Mouse (Mus musculus): ENCODE measurements around the gene Oaz1. TPM values are rescaled to one million over a fixed set of nuclear protein-coding genes. Genes with fewer than 3 reads are reported as not detected.
"Not testable (repeated sequence)": the region's sequence is repeated elsewhere in the genome, so short reads cannot be mapped to it uniquely, and the experiment has no call there.

Gene Oaz1
- total RNA-seq, 1 experiment from 2014 or later, result 288 TPM

GRCm38 (mm10) chr10:80819406-80819805, 7.0 kb upstream of the Oaz1 start:
- ATAC-seq (replicated peaks; ENCODE audit: low read depth, poor library complexity, severe bottlenecking), result no peak

GRCm38 (mm10) chr10:80821991-80822390, 4.5 kb upstream of the Oaz1 start:
- ATAC-seq (replicated peaks; ENCODE audit: low read depth, poor library complexity, severe bottlenecking), result no peak

DNA sequence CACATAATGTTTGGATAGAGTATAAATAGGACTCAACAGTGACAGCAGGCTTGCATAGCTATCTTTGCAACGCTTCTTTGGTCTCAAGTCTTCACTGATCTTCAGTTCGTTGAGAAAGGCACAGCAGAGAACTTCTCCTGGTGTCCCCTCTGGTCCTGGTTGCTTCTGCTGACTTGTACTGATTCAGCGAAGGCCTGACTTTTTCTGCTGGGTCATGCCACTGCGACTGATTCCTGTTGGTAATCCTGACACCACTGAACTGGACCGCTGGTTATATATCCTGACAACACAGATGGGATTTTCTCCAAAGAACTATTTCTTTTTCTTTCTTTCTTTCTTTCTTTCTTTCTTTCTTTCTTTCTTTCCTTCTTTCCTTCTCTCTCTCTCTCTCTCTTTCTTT, 3.9 kb upstream of the Oaz1 start:
- no peak for ATAC-seq (replicated peaks; ENCODE audit: low read depth, poor library complexity, severe bottlenecking)

DNA sequence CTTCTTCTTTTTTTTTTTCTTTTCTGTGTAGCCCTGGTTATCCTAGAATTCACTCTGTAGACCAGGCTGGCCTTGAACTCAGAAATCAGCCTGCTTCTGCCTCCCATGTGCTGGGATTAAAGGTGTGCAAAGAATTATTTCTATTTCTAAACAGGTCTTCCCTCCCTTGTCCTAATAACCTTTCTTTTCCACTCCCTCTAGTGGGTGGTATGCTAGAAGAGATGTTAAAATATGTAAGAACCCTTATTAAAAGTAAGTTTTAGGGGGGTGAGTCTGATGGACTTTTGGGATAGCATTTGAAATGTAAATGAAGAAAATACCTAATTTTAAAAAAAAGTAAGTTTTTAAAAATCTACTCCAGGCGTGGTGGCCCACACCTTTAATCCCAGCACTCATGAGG, 3.1 kb upstream of the Oaz1 start:
- no peak for ATAC-seq (replicated peaks; ENCODE audit: low read depth, poor library complexity, severe bottlenecking)

DNA sequence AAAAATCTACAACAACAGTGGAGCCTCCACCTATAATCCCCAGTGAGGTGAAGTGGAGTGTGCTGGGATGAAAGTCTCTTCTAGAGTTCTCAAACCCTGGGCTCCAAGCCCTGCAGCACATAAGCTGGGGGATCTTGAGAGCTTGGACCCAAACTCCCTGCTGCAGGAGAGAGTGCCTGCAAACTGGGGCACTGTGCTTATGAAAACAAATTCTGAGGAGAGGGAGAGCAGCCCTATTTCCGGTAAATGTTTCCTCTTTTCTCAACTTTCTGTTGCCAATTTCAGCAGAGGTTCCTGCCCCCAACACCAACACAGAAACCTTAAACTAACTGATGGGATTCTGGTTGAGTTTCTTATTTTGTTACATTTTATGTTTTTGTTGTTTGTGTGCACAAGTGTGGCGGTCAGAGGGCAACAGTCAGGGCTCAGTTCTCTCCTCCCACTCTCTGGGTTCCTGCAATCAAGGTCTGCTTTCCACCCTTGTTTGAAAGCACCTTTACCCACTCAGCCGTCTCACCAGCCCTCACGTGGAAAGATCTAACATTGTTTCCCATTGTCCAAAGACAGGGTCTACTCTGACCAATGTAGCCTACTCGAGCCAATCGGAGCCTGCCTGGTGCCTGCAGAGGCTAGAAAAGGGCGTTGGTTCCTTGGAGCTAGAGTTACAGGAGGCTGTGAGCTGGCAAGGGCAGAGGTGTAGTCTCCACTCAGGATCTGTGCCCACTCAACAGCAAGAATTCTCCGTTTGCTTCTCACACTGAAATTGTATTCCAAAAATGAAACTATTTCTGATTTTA, 2.4 kb upstream of the Oaz1 start:
- ATAC-seq (replicated peaks; ENCODE audit: low read depth, poor library complexity, severe bottlenecking), result no peak

DNA sequence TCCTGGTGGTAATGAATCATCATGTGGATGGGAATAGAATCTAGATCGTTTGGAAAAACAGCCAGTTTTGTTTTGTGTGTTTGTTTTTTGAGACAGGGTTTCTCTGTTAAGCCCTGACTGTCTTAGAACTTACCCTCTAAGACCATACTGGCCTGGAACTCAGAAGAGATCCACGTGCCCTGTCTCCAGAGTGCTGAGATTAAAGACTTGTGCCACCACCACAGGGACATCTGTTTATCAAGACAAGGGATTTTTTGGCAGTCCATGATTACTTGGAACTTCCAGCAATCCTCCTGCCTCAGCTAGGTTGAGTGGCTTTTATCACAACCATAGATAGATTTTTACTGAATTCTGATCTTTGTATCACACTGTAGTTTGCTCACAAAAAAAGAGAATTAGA, 1.6 kb upstream of the Oaz1 start:
- ATAC-seq (replicated peaks; ENCODE audit: low read depth, poor library complexity, severe bottlenecking), result no peak

DNA sequence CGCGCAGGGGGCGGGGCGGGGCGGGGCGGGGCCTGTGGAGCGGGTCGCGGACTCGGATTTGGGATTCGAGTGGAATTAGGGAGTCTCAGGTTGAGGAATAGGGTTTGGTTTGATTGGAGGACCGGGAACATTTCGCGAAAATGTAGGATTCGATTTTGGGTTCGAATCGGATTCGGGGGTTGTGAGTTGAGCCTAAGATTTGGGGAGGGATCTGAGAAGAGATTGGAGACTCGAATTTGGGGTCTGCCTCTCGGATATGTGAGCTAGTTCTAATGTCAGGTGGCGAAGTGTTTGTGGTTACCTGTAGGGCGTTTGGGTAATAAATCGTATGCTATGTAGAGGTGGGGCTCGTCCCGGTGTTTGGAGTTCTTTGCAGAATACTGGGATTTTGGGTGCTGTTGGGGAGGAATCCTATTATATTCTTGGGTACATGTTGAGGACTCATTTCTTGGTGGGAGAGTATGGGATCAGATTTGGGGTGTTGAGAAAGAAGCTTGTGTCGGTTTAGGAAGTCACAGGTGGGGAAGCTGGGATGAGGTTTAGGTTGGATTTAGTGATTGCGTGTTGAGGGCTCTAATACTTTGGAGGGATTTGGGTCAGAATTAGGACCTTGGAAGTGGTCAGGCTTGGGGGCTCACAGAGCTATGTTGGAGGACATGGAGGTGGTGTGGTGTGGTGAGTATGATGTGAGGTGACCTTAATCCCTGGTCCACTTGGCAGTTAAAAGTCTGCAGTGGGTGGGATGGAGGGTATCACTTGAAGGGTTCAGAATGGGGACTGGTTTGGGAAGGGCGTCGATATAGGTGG, 810 bp downstream of the Oaz1 start:
- no peak for ATAC-seq (replicated peaks; ENCODE audit: low read depth, poor library complexity, severe bottlenecking)

DNA sequence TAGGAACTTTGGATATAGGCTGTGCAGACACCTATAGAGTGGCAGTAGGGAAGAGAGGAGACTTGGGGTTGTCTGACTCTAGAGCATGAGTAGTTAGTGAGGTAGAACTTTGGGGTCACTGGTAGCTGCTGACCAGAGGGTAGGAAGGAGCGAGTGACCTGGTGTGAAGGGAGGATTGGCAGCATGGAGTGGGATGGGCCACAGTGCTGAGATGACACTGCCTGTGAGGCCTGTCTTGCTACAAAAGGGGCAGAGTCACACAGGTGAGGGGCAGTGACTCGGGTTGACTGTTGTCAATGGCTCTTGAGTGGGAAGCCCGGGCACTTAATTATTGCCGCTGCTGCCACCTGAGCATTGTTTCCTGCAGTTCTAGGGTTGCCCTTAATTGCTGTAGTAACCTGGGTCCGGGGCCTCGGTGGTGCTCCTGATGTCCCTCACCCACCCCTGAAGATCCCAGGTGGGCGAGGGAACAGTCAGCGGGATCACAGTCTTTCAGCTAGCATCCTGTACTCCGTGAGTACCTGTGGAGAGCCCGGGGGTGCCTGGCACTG, 1.5 kb downstream of the Oaz1 start:
- no peak for ATAC-seq (replicated peaks; ENCODE audit: low read depth, poor library complexity, severe bottlenecking)

DNA sequence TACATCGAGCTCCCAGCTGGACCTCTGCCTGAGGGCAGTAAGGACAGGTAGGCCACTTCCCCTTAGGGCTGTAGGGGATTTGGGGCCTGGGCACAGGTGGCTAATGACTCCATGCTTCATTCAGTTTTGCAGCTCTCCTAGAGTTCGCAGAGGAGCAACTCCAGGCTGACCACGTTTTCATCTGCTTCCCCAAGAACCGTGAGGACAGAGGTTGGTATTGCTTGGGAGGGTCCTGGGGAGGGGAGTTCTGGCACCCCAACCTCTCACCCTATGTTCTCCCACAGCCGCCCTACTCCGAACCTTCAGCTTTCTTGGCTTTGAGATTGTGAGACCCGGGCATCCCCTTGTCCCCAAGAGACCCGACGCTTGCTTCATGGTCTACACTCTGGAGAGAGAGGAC, 2.1 kb downstream of the Oaz1 start:
- not testable (repeated sequence) for ATAC-seq (replicated peaks; ENCODE audit: low read depth, poor library complexity, severe bottlenecking)

GRCm38 (mm10) chr10:80829359-80830278, 3.2 kb downstream of the Oaz1 start:
- no peak for ATAC-seq (replicated peaks; ENCODE audit: low read depth, poor library complexity, severe bottlenecking)

DNA sequence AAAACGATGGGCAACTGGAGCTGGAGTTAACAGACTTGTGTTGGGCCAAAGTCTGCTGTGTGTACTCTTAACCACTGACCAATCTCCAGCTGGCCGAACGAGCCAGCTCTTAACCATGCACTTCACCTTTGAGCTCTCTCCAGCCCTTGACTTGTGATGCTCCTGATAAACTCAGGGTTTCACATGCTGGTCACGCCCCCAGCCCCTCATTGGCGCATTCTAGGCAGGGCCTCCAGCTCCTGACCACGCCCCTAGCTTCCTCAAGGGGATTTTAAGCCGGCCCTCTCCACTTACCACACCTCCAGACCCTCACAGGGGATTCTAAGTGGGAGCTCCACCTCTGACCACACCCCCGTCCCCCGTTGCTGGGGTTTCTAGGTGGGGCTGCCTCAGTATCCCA, 4.7 kb downstream of the Oaz1 start:
- peak; percentile 36 for ATAC-seq (replicated peaks; ENCODE audit: low read depth, poor library complexity, severe bottlenecking)

DNA sequence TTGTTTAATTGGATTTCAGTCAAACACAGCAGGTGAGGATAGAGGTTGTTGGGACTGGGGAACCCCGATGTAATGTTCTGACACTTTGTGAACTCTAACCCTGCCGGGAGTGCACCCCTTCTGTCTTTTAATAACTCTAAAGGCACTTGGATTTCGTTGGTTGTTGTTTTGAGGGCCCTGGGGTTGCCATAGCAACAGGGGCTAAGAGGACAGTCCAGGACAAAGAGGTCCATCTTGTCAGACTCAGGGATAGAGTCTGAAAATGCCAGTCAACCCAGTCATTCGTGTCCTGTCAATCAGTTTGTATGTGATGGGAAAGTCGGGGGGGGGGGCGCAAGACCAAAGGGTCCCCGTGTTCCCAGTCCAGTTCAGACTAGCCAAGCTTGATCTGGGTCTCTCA, 6.4 kb downstream of the Oaz1 start:
- ATAC-seq (replicated peaks; ENCODE audit: low read depth, poor library complexity, severe bottlenecking), result no peak

DNA sequence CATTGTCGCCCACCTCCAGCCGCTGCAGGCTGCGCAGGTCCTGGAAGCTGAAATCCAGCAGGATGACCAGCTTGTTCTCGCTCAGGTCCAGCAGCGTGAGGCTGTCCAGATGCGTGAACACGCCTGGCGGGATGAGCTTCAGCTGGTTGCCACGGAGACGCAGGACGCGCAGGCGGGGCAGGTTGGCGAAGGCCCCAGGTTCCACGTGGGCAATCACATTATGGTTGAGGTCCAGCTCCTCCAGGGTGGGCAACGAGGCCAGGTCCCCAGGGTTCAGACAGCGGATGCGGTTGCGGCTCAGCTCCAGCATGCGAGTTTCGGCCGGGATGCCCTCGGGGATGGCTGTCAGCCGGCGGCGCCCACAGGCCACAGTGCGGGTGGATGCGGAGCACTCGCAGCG, 9.2 kb downstream of the Oaz1 start:
- no peak for ATAC-seq (replicated peaks; ENCODE audit: low read depth, poor library complexity, severe bottlenecking)

- ATAC-seq (replicated peaks; ENCODE audit: low read depth, poor library complexity, severe bottlenecking), result no peak
Observed at GRCm38 (mm10) chr10:80836949-80837379, 10.5 kb downstream of the Oaz1 start.

DNA sequence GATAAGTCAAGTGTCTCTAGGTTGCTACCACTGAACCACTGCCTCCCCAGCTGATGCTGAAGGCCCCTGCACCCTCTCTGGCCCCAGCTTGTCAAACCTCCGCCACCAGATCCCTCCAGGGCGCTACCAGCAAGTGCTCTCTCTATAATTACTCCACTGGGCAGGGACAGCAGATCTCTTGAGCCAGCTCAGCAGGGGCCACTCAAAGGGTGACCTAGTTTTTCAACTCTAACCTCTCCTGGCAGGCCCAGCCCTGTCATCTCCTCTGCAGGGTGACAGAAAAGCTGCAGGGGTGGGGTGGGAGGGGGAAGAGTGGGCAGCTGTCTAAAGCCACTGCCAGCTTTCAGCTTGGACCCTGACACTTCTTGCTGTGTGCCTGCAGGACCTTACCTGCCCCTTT, 11.4 kb downstream of the Oaz1 start:
- ATAC-seq (replicated peaks; ENCODE audit: low read depth, poor library complexity, severe bottlenecking), result no peak

GRCm38 (mm10) chr10:80838346-80838912, 12.0 kb downstream of the Oaz1 start:
- ATAC-seq (replicated peaks; ENCODE audit: low read depth, poor library complexity, severe bottlenecking), result no peak

DNA sequence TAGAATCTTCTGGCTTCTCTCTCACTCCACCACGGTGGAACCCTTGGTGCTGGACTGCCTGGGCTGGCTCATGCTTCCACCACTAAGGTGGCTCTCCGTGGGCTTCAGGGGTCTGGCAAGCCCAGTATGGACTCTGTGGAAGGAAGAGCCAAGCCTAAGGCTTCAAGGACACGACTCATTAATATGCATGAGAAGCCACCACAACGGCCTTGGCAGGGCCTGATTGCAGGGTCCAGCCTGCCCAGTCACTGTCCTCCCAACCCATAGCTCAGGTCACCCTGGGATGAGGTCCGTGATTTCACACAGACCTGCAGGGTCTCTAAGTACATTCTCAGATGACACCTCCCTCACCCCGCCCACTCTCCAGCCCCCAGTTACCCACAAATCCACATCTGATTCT, 13.4 kb downstream of the Oaz1 start:
- ATAC-seq (replicated peaks; ENCODE audit: low read depth, poor library complexity, severe bottlenecking), result no peak

- no peak for ATAC-seq (replicated peaks; ENCODE audit: low read depth, poor library complexity, severe bottlenecking)
Observed at GRCm38 (mm10) chr10:80841685-80842084, 15.2 kb downstream of the Oaz1 start.

GRCm38 (mm10) chr10:80842334-80842733, 15.9 kb downstream of the Oaz1 start:
- ATAC-seq (replicated peaks; ENCODE audit: low read depth, poor library complexity, severe bottlenecking), result no peak

Measured in common myeloid progenitor, adult 5-6 weeks (primary cell).